Mouse (Mus musculus) left cerebral cortex, postnatal 36 days (tissue): ENCODE data around the gene Rnf183. TPM values are rescaled to one million over a fixed set of nuclear protein-coding genes. Genes with fewer than 3 reads are reported as not detected.
"Not testable (repeated sequence)": the region's sequence is repeated elsewhere in the genome, so short reads cannot be mapped to it uniquely, and the experiment has no call there.

ENCODE experiments used
- DNase-seq, 2 experiments: peaks; one replicate each; pipeline ENCODE4 v3.0.0; 2021 to 2022; ENCODE audit warnings: low spot score in 2 of 2, mixed read lengths in 1 of 2
- intact Hi-C: fragments of 180-260 bp; cut with DNase I; formaldehyde crosslinking; loops from one replicate; pipeline ENCODE4 v1.15.1; 2025
- total RNA-seq, 2 experiments: library from RNA; stranded (reverse); gene quantifications; 2 replicates each; pipeline ENCODE4 v1.2.3; 2021

Rnf183 gene
- total RNA-seq: not detected

- intact Hi-C loops: no loop called here
Measured at GRCm38 (mm10) chr4:62435081-62435480, at the start of gene Rnf183. Rnf183 (minus strand) TSS chr4:62435252.

GRCm38 (mm10) chr4:62480709-62481605, 45.9 kb upstream of the Rnf183 start:
- DNase-seq: no peak
- intact Hi-C loops: no loop called here

More at GRCm38 (mm10) chr4:62435081-62435480, at the start of gene Rnf183:
- DNase-seq: no peak

GRCm38 (mm10) chr4:62479937-62480708, 45.1 kb upstream of the Rnf183 start, which contains the start of gene Bspry:
Bspry (plus strand) TSS chr4:62480053.
- intact Hi-C loops: no loop called here
- peak in 1 of 2 experiments; percentile 18 for DNase-seq

GRCm38 (mm10) chr4:62479593-62479936, 44.5 kb upstream of the Rnf183 start:
- intact Hi-C loops, DNase-seq: not testable (repeated sequence)

- intact Hi-C loops: no loop called here
- no peak for DNase-seq
Measured at GRCm38 (mm10) chr4:62477542-62478244, 42.6 kb upstream of the Rnf183 start.

GRCm38 (mm10) chr4:62475793-62476192, 40.7 kb upstream of the Rnf183 start:
- intact Hi-C loops: no loop called here
- no peak for DNase-seq

GRCm38 (mm10) chr4:62475131-62475530, 40.1 kb upstream of the Rnf183 start:
- DNase-seq: no peak
- intact Hi-C loops: no loop called here

- peak; percentile 13 to 14 for DNase-seq
- intact Hi-C loops: no loop called here
Measured at GRCm38 (mm10) chr4:62472071-62472470, 37.0 kb upstream of the Rnf183 start.

- intact Hi-C loops: loop anchor here (2.0 kb wide), 1 partner anchor 32 kb away; the partner anchor contains the start of gene Hdhd3
- DNase-seq: peak; percentile 83 to 86
Measured at GRCm38 (mm10) chr4:62470598-62471051, 35.6 kb upstream of the Rnf183 start, which contains the start of gene Wdr31. Wdr31 (minus strand) TSS chr4:62470896.

GRCm38 (mm10) chr4:62468158-62468557, 33.1 kb upstream of the Rnf183 start:
- intact Hi-C loops: no loop called here
- DNase-seq: no peak

GRCm38 (mm10) chr4:62463124-62463523, 28.1 kb upstream of the Rnf183 start:
- no peak for DNase-seq
- intact Hi-C loops: no loop called here

- intact Hi-C loops: no loop called here
- no peak for DNase-seq
Measured at GRCm38 (mm10) chr4:62460348-62460747, 25.3 kb upstream of the Rnf183 start.

GRCm38 (mm10) chr4:62459081-62459480, 24.0 kb upstream of the Rnf183 start:
- DNase-seq: peak; percentile 44 to 53
- intact Hi-C loops: loop anchor here (5.0 kb wide), 1 partner anchor 58 kb away; the partner anchor contains the start of gene Alad

- DNase-seq: peak in 1 of 2 experiments; percentile 18
- intact Hi-C loops: loop anchor here (5.0 kb wide), 1 partner anchor 62 kb away; the partner anchor contains the start of gene Alad
Measured at GRCm38 (mm10) chr4:62454995-62455394, 19.9 kb upstream of the Rnf183 start.

- no peak for DNase-seq
Measured at GRCm38 (mm10) chr4:62440986-62441385, 5.9 kb upstream of the Rnf183 start.

GRCm38 (mm10) chr4:62440544-62440943, 5.5 kb upstream of the Rnf183 start:
- DNase-seq: no peak
- intact Hi-C loops: no loop called here

More at GRCm38 (mm10) chr4:62440986-62441385, 5.9 kb upstream of the Rnf183 start:
- intact Hi-C loops: no loop called here

- intact Hi-C loops: no loop called here
- no peak for DNase-seq
Measured at GRCm38 (mm10) chr4:62439793-62440192, 4.7 kb upstream of the Rnf183 start.

- intact Hi-C loops: no loop called here
- DNase-seq: no peak
Measured at GRCm38 (mm10) chr4:62437871-62438270, 2.8 kb upstream of the Rnf183 start.

GRCm38 (mm10) chr4:62437256-62437778, 2.3 kb upstream of the Rnf183 start:
- no peak for DNase-seq
- intact Hi-C loops: no loop called here
